Mouse (Mus musculus): ENCODE data around the gene Gm11037.

GRCm38 (mm10) chr2:131084206-131084605, 49.1 kb upstream of the Gm11037 start:
- TF ChIP-seq CTCF (IDR thresholded peaks at IDR 0.05; ENCODE audit: low read depth) = no peak
- TF ChIP-seq EP300 (optimal IDR thresholded peaks at IDR 0.05) = no peak
